Mouse (Mus musculus): ENCODE measurements around the gene Qrfp. TPM values are rescaled to one million over a fixed set of nuclear protein-coding genes. Genes with fewer than 3 reads are reported as not detected.

Gene Qrfp
- polyA plus RNA-seq, 1 experiment: not detected

GRCm38 (mm10) chr2:31782958-31783602 lies 27.3 kb downstream of the Qrfp start:
- DNase-seq (ENCODE audit: extremely low spot score in 1 of 2, low spot score in 1 of 2): no peak

GRCm38 (mm10) chr2:31779258-31779657 lies 31.1 kb downstream of the Qrfp start:
- no peak for DNase-seq (ENCODE audit: extremely low spot score in 1 of 2, low spot score in 1 of 2)

- DNase-seq (ENCODE audit: extremely low spot score in 1 of 2, low spot score in 1 of 2): no peak
These were observed 33.9 kb downstream of the Qrfp start for GRCm38 (mm10) chr2:31776479-31776878.

GRCm38 (mm10) chr2:31770781-31771441 lies 39.5 kb downstream of the Qrfp start:
- DNase-seq (ENCODE audit: extremely low spot score in 1 of 2, low spot score in 1 of 2): no peak

- DNase-seq (ENCODE audit: extremely low spot score in 1 of 2, low spot score in 1 of 2): no peak
These were observed 40.7 kb downstream of the Qrfp start for GRCm38 (mm10) chr2:31769631-31770111.

- no peak for DNase-seq (ENCODE audit: extremely low spot score in 1 of 2, low spot score in 1 of 2)
These were observed 41.3 kb downstream of the Qrfp start for GRCm38 (mm10) chr2:31769115-31769514.

GRCm38 (mm10) chr2:31767815-31768214 lies 42.6 kb downstream of the Qrfp start:
- DNase-seq (ENCODE audit: extremely low spot score in 1 of 2, low spot score in 1 of 2): no peak

- DNase-seq (ENCODE audit: extremely low spot score in 1 of 2, low spot score in 1 of 2): no peak
These were observed 43.3 kb downstream of the Qrfp start for GRCm38 (mm10) chr2:31767104-31767503.

GRCm38 (mm10) chr2:31763271-31763670 lies 47.1 kb downstream of the Qrfp start:
- DNase-seq (ENCODE audit: extremely low spot score in 1 of 2, low spot score in 1 of 2): no peak

- DNase-seq (ENCODE audit: extremely low spot score in 1 of 2, low spot score in 1 of 2): no peak
These were observed 47.5 kb downstream of the Qrfp start for GRCm38 (mm10) chr2:31762853-31763252.

- no peak for DNase-seq (ENCODE audit: extremely low spot score in 1 of 2, low spot score in 1 of 2)
These were observed 48.2 kb downstream of the Qrfp start for GRCm38 (mm10) chr2:31762155-31762554.

- no peak for DNase-seq (ENCODE audit: extremely low spot score in 1 of 2, low spot score in 1 of 2)
These were observed 48.8 kb downstream of the Qrfp start for GRCm38 (mm10) chr2:31761585-31761984.

GRCm38 (mm10) chr2:31761115-31761531 lies 49.3 kb downstream of the Qrfp start:
- DNase-seq (ENCODE audit: extremely low spot score in 1 of 2, low spot score in 1 of 2): no peak

- DNase-seq (ENCODE audit: extremely low spot score in 1 of 2, low spot score in 1 of 2): no peak
These were observed 49.9 kb downstream of the Qrfp start for GRCm38 (mm10) chr2:31760486-31760885.

- DNase-seq (ENCODE audit: extremely low spot score in 1 of 2, low spot score in 1 of 2): no peak
These were observed 50.5 kb downstream of the Qrfp start for GRCm38 (mm10) chr2:31759751-31760460.

- DNase-seq (ENCODE audit: extremely low spot score in 1 of 2, low spot score in 1 of 2): no peak
These were observed 51.4 kb downstream of the Qrfp start for GRCm38 (mm10) chr2:31758966-31759365.

GRCm38 (mm10) chr2:31757472-31757871 lies 52.9 kb downstream of the Qrfp start:
- DNase-seq (ENCODE audit: extremely low spot score in 1 of 2, low spot score in 1 of 2): no peak

Other genes starting within 250 kb of the Qrfp start
- gene Fubp3, start 237.9 kb downstream of the Qrfp start, polyA plus RNA-seq (2012; rRNA removed): 39.2 and 40.1 TPM in 2 replicates
- gene Prdm12, start 170.5 kb downstream of the Qrfp start, polyA plus RNA-seq (2012; rRNA removed): 0.21 and 0.46 TPM in 2 replicates
- gene Exosc2, start 139.9 kb downstream of the Qrfp start, polyA plus RNA-seq (2012; rRNA removed): 27.4 and 31.0 TPM in 2 replicates
- 35.2 and 39.5 TPM in 2 replicates for gene Abl1, start 122.2 kb downstream of the Qrfp start, polyA plus RNA-seq (2012; rRNA removed)
- 8.0 and 9.0 TPM in 2 replicates for gene Fibcd1, start 35.4 kb upstream of the Qrfp start, polyA plus RNA-seq (2012; rRNA removed)
- 3.3 and 4.6 TPM in 2 replicates for gene Lamc3, start 76.7 kb upstream of the Qrfp start, polyA plus RNA-seq (2012; rRNA removed)
- gene Aif1l, start 139.6 kb upstream of the Qrfp start, polyA plus RNA-seq (2012; rRNA removed): 8.7 and 9.2 TPM in 2 replicates
- 33.2 and 44.4 TPM in 2 replicates for gene Nup214, start 163.9 kb upstream of the Qrfp start, polyA plus RNA-seq (2012; rRNA removed)